ENCODE assay signal across 9 mouse cellular contexts in genomic region chr7:83774721-83775120, GRCm38 (mm10). TPM values are rescaled to one million over a fixed set of nuclear protein-coding genes. Genes with fewer than 3 reads are reported as not detected.
DNase-seq lines count a peak whose midpoint lies in the region; ATAC-seq and TF ChIP-seq lines count a peak whose summit lies in the region.
"Had no signal": no experiment of that assay in that cellular context is flagged by ENCODE, and none has a peak within 500 bp of the region (broad histone marks: within the 10 kb centered on the region; RNA-seq: fewer than 3 reads in every experiment).

No protein-coding gene starts in this region.

- H3K9ac ChIP-seq in midbrain, postnatal 0 days (replicated peaks; ENCODE audit: low read length, poor library complexity, severe bottlenecking) = no peak overlapping the region
- H3K9ac ChIP-seq in midbrain, embryonic 15.5 days = no peak overlapping the region
- no peak overlapping the region for H3K9ac ChIP-seq in hindbrain, embryonic 15.5 days
- H3K9ac ChIP-seq in limb, embryonic 14.5 days (ENCODE audit: low read depth, low read length, severe bottlenecking) = no peak overlapping the region
- H3K9ac ChIP-seq: stomach, embryonic 15.5 days had no signal

- peak; percentile 66 for DNase-seq in midbrain, postnatal 0 days (ENCODE audit: low spot score)
- peak; percentile 77 for DNase-seq in NIH3T3 (ENCODE audit: low read depth)
- DNase-seq in cerebellum, adult 9-11 months = peak; percentile 71
- DNase-seq in limb, embryonic 14.5 days (ENCODE audit: low spot score) = peak; percentile 69
- DNase-seq in urinary bladder, postnatal 10 days (ENCODE audit: low spot score) = no peak

- no peak for TF ChIP-seq POLR2A in limb, embryonic 14.5 days (IDR thresholded peaks at IDR 0.05; ENCODE audit: borderline replicate concordance, extremely low read depth, insufficient read depth, insufficient read length)

- H3K27ac ChIP-seq in midbrain, postnatal 0 days (ENCODE audit: low read depth, low read length) = no peak overlapping the region
- no peak overlapping the region for H3K27ac ChIP-seq in midbrain, embryonic 15.5 days
- H3K27ac ChIP-seq in hindbrain, embryonic 15.5 days (replicated peaks) = no peak overlapping the region
- no peak overlapping the region for H3K27ac ChIP-seq in limb, embryonic 14.5 days (replicated peaks; ENCODE audit: low read depth, low read length)
- H3K27ac ChIP-seq: stomach, embryonic 15.5 days had no signal

- no peaks in the 10 kb centered on the region for H3K4me1 ChIP-seq in midbrain, postnatal 0 days (ENCODE audit: insufficient read depth, low read length)
- no peaks in the 10 kb centered on the region for H3K4me1 ChIP-seq in midbrain, embryonic 15.5 days
- H3K4me1 ChIP-seq in hindbrain, embryonic 15.5 days (replicated peaks) = no peaks in the 10 kb centered on the region
- H3K4me1 ChIP-seq in limb, embryonic 14.5 days (ENCODE audit: control insufficient read depth, insufficient read depth, low read length) = peaks cover 7% of the 10 kb centered on the region; the same call in 1 of the 2 replicates
- H3K4me1 ChIP-seq: stomach, embryonic 15.5 days had no signal

- no peaks in the 10 kb centered on the region for H3K9me3 ChIP-seq in midbrain, postnatal 0 days (ENCODE audit: low read length)
- H3K9me3 ChIP-seq in midbrain, embryonic 15.5 days = no peaks in the 10 kb centered on the region
- H3K9me3 ChIP-seq in hindbrain, embryonic 15.5 days = no peaks in the 10 kb centered on the region
- no peaks in the 10 kb centered on the region for H3K9me3 ChIP-seq in limb, embryonic 14.5 days (ENCODE audit: control insufficient read depth, low read length)
- H3K9me3 ChIP-seq: stomach, embryonic 15.5 days had no signal

- 0 out of 2 replicates have a peak overlapping the region, but pooled peaks have one; percentile 12 for H3K4me2 ChIP-seq in midbrain, postnatal 0 days (ENCODE audit: low read depth, low read length, poor library complexity, severe bottlenecking)
- no peak overlapping the region for H3K4me2 ChIP-seq in midbrain, embryonic 15.5 days
- H3K4me2 ChIP-seq in hindbrain, embryonic 15.5 days = 0 out of 2 replicates have a peak overlapping the region, but pooled peaks have one; percentile 29
- H3K4me2 ChIP-seq in limb, embryonic 14.5 days (replicated peaks; ENCODE audit: low read depth, low read length, severe bottlenecking) = no peak overlapping the region
- H3K4me2 ChIP-seq: stomach, embryonic 15.5 days had no signal

- no peaks in the 10 kb centered on the region for H3K36me3 ChIP-seq in midbrain, postnatal 0 days (ENCODE audit: insufficient read depth, low read length)
- no peaks in the 10 kb centered on the region for H3K36me3 ChIP-seq in midbrain, embryonic 15.5 days (replicated peaks)
- no peaks in the 10 kb centered on the region for H3K36me3 ChIP-seq in hindbrain, embryonic 15.5 days
- H3K36me3 ChIP-seq in limb, embryonic 14.5 days (ENCODE audit: control insufficient read depth, insufficient read depth, low read length) = no peaks in the 10 kb centered on the region
- H3K36me3 ChIP-seq: stomach, embryonic 15.5 days had no signal

- no peaks in the 10 kb centered on the region for H3K27me3 ChIP-seq in midbrain, postnatal 0 days (ENCODE audit: insufficient read depth, low read length)
- no peaks in the 10 kb centered on the region for H3K27me3 ChIP-seq in midbrain, embryonic 15.5 days (replicated peaks)
- no peaks in the 10 kb centered on the region for H3K27me3 ChIP-seq in hindbrain, embryonic 15.5 days
- no peaks in the 10 kb centered on the region for H3K27me3 ChIP-seq in limb, embryonic 14.5 days (ENCODE audit: control insufficient read depth, insufficient read depth, low read length)
- H3K27me3 ChIP-seq: stomach, embryonic 15.5 days had no signal

- no peak for ATAC-seq in midbrain, postnatal 0 days (ENCODE audit: low FRiP score)
- ATAC-seq in midbrain, embryonic 15.5 days (replicated peaks) = no peak
- ATAC-seq in hindbrain, embryonic 15.5 days (ENCODE audit: low FRiP score, low read depth) = no peak
- no peak for ATAC-seq in limb, embryonic 14.5 days (ENCODE audit: low FRiP score, low read depth)

- H3K4me3 ChIP-seq in midbrain, postnatal 0 days (ENCODE audit: low read depth, low read length) = no peak overlapping the region
- H3K4me3 ChIP-seq in midbrain, embryonic 15.5 days = no peak overlapping the region
- no peak overlapping the region for H3K4me3 ChIP-seq in hindbrain, embryonic 15.5 days
- H3K4me3 ChIP-seq in limb, embryonic 14.5 days (replicated peaks; ENCODE audit: low read length) = no peak overlapping the region
- H3K4me3 ChIP-seq: stomach, embryonic 15.5 days had no signal

- peak; percentile 83 for TF ChIP-seq CTCF in midbrain, postnatal 0 days (IDR thresholded peaks at IDR 0.05)

- 23% methylated on average over 5 of the region's 5 CpGs for WGBS in midbrain, postnatal 0 days
- WGBS in midbrain, embryonic 15.5 days = 27% methylated on average over 5 of the region's 5 CpGs
- WGBS in hindbrain, embryonic 15.5 days = 29% methylated on average over 5 of the region's 5 CpGs
- WGBS in limb, embryonic 14.5 days = 9% methylated on average over 5 of the region's 5 CpGs

RNA-seq across cellular contexts. Expression of gene Cfap161, which starts 20.0 kb away (rescaled TPM):
- 2.0 and 2.3 TPM in 2 replicates for total RNA-seq in midbrain, postnatal 0 days (2014; rRNA removed)
- polyA plus RNA-seq in midbrain, postnatal 0 days (2015; fragmentation: Nextera tagmentation; extraction: Ambion mirVana) = 2.1 and 2.9 TPM in 2 replicates
- polyA plus RNA-seq in midbrain, embryonic 15.5 days (2015; fragmentation: Nextera tagmentation; extraction: Ambion mirVana) = 1.5 and 2.2 TPM in 2 replicates
- polyA plus RNA-seq in hindbrain, embryonic 15.5 days (2015; fragmentation: Nextera tagmentation; extraction: Ambion mirVana) = 1.5 and 2.2 TPM in 2 replicates
- polyA plus RNA-seq in limb, embryonic 14.5 days (2012; rRNA removed) = 0.54 and 0.82 TPM in 2 replicates
- 0.28 and 0.29 TPM in 2 replicates for polyA plus RNA-seq in limb, embryonic 14.5 days (2014; fragmentation: Nextera tagmentation; extraction: Ambion mirVana)
- polyA plus RNA-seq: liver, embryonic 16.5 days had no signal

RNA-seq across cellular contexts. Expression of gene Il16, which starts 29.2 kb away (rescaled TPM):
- total RNA-seq in midbrain, postnatal 0 days (2014; rRNA removed) = 0.99 and 1.7 TPM in 2 replicates
- polyA plus RNA-seq in midbrain, postnatal 0 days (2015; fragmentation: Nextera tagmentation; extraction: Ambion mirVana) = 0.85 and 1.0 TPM in 2 replicates
- polyA plus RNA-seq in midbrain, embryonic 15.5 days (2015; fragmentation: Nextera tagmentation; extraction: Ambion mirVana) = 0.93 and 1.3 TPM in 2 replicates
- polyA plus RNA-seq in hindbrain, embryonic 15.5 days (2015; fragmentation: Nextera tagmentation; extraction: Ambion mirVana) = 0.96 and 1.4 TPM in 2 replicates
- polyA plus RNA-seq in limb, embryonic 14.5 days (2012; rRNA removed) = 6.6 and 6.8 TPM in 2 replicates
- polyA plus RNA-seq in limb, embryonic 14.5 days (2014; fragmentation: Nextera tagmentation; extraction: Ambion mirVana) = 5.8 and 7.6 TPM in 2 replicates

Comparison
In these comparisons a context has a peak if more than half of its experiments do, and no peak if none do; other contexts are left out.
1. H3K4me2 ChIP-seq: peak in midbrain, postnatal 0 days (single experiment) and hindbrain, embryonic 15.5 days (single experiment); none in midbrain, embryonic 15.5 days (single experiment) and limb, embryonic 14.5 days (single experiment).